Mouse (Mus musculus) midbrain, embryonic 15.5 days (tissue): ENCODE data around the gene Zc3h18. TPM values are rescaled to one million over a fixed set of nuclear protein-coding genes. Genes with fewer than 3 reads are reported as not detected.
A peak's percentile ranks its signal among the peaks of the same experiment; 100 is the strongest.

ENCODE experiments used
- ATAC-seq: fragments of 200-750 bp; cut with Nextera tagmentation; replicated peaks from 2 replicates; pipeline ENCODE4 v1.8.0; 2017; ENCODE audit warnings: moderate TSS enrichment
- H3K27ac ChIP-seq: fragments of 300-500 bp; sonication (generic); 2 replicates; pipeline ENCODE4 v1.5.1; 2015; ENCODE audit warnings: mild to moderate bottlenecking, inconsistent platforms
- H3K27me3 ChIP-seq: fragments of 300-500 bp; sonication (generic); replicated peaks from 2 replicates; pipeline ENCODE4 v1.6.1; 2015; ENCODE audit warnings: inconsistent platforms
- H3K36me3 ChIP-seq: fragments of 300-500 bp; sonication (generic); replicated peaks from 2 replicates; pipeline ENCODE4 v1.6.1; 2015; ENCODE audit warnings: inconsistent platforms
- H3K4me1 ChIP-seq: fragments of 300-500 bp; sonication (generic); 2 replicates; pipeline ENCODE4 v1.6.1; 2015; ENCODE audit warnings: inconsistent platforms
- H3K4me2 ChIP-seq: fragments of 300-500 bp; sonication (generic); 2 replicates; pipeline ENCODE4 v1.6.1; 2015; ENCODE audit warnings: inconsistent platforms, mild to moderate bottlenecking, moderate library complexity
- H3K4me3 ChIP-seq: fragments of 300-500 bp; sonication (generic); 2 replicates; pipeline ENCODE4 v1.5.1; 2015; ENCODE audit warnings: mild to moderate bottlenecking, inconsistent platforms
- H3K9ac ChIP-seq: fragments of 300-500 bp; sonication (generic); 2 replicates; pipeline ENCODE4 v1.6.1; 2015; ENCODE audit warnings: mild to moderate bottlenecking, inconsistent platforms
- H3K9me3 ChIP-seq: fragments of 300-500 bp; sonication (generic); 2 replicates; pipeline ENCODE4 v1.6.1; 2016; ENCODE audit warnings: inconsistent platforms
- WGBS: fragments of 180-500 bp; shearing (Covaris S2); methylation state at CpG from one replicate; pipeline ENCODE4 v1.1.7; 2015; ENCODE audit warnings: mixed read lengths; 5-methylcytosine and 5-hydroxymethylcytosine counted together
- polyA plus RNA-seq: library from polyadenylated mRNA; unstranded; fragments of >200 nt; fragmentation: Nextera tagmentation; extraction: Ambion mirVana; gene quantifications from 2 replicates; pipeline ENCODE4 v1.2.1, GENCODE M21; 2015

The Zc3h18 gene
- polyA plus RNA-seq, 1 experiment from 2014 or later, result 38.9 TPM

DNA sequence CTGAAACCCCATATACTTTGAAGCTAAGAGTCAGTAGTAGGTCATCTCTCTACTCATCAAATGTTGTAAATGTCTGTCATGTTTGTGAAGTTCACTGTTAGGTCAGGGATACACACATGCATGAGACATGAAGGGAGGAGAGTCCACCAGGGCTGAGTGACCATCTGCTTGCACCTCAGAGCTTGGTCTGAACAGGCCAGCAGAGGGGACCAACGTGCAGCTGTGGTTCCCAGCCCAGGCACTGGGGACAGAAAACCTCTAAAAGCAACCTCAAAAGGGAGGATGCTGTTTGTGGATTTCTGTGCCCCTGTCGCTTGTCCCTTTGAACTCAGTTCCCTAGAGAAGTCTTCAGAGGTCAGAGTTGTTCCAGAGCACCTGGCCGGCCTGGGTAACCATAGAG lies 68.8 kb downstream of the Zc3h18 start:
- Histone ChIP-seq H3K36me3 (no peaks in the 10 kb centered on the region), H3K4me1 (peaks cover 30% of the 10 kb centered on the region), H3K4me3 (peak overlapping the region; percentile 78; the same call in 1 of the 2 replicates), H3K27ac (peak overlapping the region; percentile 98; the same call in 1 of the 2 replicates), H3K4me2 (peak overlapping the region; percentile 72), H3K9me3 (no peaks in the 10 kb centered on the region), H3K27me3 (no peaks in the 10 kb centered on the region), H3K9ac (no peak overlapping the region)
- WGBS, result 69% methylated on average over 3 of the region's 3 CpGs
- ATAC-seq, result no peak

DNA sequence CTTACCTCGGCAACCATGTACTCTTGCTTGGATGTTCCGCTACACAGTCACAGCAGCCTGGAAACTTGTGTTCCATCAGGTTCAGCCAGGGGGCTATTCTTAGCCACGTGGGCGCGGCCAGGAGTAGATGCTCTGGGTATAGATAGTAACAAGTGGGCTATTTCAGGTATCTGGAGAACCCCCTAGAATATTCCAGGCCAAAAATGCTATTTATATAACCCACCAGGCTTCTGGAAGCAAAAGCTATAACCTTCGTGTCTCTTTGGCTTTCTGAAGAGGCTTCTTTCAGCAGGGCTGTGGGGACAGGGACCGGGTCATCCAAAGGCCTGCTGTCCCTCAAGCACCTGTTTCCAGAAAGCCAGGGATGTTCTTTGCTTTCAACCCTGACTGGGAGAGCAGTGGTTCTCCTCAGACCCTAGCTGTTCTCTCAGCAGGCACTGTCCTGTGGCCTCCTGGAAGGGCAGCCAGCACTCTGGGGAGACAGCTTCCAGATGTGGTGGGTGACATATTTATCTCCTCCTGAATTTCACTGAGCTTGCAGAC lies 74.8 kb downstream of the Zc3h18 start:
- no peaks in the 10 kb centered on the region for H3K9me3 ChIP-seq
- no peak for ATAC-seq
- H3K4me2 ChIP-seq, result no peak overlapping the region
- H3K27ac ChIP-seq, result no peak overlapping the region
- H3K9ac ChIP-seq, result no peak overlapping the region
- H3K4me1 ChIP-seq, result no peaks in the 10 kb centered on the region
- no peak overlapping the region for H3K4me3 ChIP-seq
- WGBS, result 83% methylated on average over 7 of the region's 7 CpGs
- H3K36me3 ChIP-seq, result no peaks in the 10 kb centered on the region
- H3K27me3 ChIP-seq, result no peaks in the 10 kb centered on the region

DNA sequence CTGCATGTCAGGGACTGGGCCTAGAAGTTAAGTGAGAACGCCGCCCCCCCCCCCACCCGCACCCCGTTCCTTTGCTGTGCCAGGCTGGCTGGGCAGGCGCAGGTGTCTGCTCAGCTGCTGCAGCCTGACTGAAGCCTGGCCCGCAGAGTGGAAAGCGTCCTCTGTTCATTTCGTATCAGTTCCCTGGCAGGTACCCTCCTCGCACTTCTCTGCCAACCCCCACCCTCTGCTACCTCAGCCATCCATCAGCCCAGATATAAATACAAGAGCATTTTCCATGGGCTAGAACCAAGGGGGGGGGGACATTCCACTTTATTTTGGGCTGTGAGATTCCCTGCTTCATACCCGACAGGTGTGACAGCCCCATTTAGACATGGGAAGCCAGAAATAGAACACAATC lies 75.7 kb downstream of the Zc3h18 start:
- Histone ChIP-seq H3K4me2 (no peak overlapping the region), H3K4me3 (no peak overlapping the region), H3K4me1 (no peaks in the 10 kb centered on the region), H3K27ac (no peak overlapping the region), H3K9me3 (no peaks in the 10 kb centered on the region), H3K9ac (no peak overlapping the region), H3K36me3 (no peaks in the 10 kb centered on the region), H3K27me3 (no peaks in the 10 kb centered on the region)
- WGBS, result 86% methylated on average over 10 of the region's 10 CpGs
- ATAC-seq, result no peak

DNA sequence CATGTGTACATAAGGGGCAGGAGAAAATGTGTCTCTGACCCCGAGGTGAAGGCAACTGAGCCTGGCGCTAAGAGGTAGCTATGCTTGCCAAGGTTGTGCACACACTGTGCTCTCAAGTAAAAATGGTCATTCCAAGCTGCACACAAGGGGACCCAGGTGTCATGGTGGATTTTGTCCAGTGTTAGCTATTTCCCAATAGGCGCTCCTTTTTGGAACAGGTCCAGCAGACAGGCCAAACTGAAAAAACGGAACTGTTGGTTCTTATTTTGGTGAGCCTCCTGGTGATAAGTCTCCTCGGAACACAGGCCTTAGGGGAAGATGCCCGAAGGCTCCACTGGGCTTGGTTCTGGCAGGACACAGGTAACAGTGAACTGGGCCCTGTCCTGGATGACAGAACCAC lies 78.0 kb downstream of the Zc3h18 start:
- Histone ChIP-seq H3K4me3 (no peak overlapping the region), H3K36me3 (no peaks in the 10 kb centered on the region), H3K9ac (no peak overlapping the region), H3K27ac (no peak overlapping the region), H3K9me3 (no peaks in the 10 kb centered on the region), H3K4me2 (no peak overlapping the region), H3K4me1 (no peaks in the 10 kb centered on the region), H3K27me3 (peaks cover 10% of the 10 kb centered on the region)
- WGBS, result 86% methylated on average over 6 of the region's 6 CpGs
- ATAC-seq, result no peak

DNA sequence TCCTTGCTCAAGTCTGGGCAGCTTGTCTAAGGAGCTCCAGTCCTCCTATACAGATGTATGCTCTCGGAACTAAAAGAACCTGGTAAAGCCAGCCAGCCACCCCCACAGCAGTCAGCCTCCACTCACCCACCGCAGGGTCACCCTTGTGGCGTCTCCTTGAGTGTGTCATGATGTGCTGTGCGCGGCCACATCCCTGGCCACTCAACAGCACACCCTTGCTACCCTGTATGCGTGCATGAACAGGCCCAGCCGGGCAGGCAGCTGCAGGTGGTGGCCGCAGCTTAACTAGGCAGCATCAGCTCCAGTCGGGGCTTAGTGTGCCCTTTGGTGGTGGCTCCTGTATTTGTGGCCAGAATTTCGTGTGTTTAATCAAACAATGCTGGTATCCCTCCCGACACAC lies 80.8 kb downstream of the Zc3h18 start:
- Histone ChIP-seq H3K4me1 (peaks cover 10% of the 10 kb centered on the region), H3K36me3 (no peaks in the 10 kb centered on the region), H3K27ac (no peak overlapping the region), H3K27me3 (peaks cover 32% of the 10 kb centered on the region), H3K9ac (no peak overlapping the region), H3K4me2 (no peak overlapping the region), H3K4me3 (no peak overlapping the region), H3K9me3 (no peaks in the 10 kb centered on the region)
- ATAC-seq, result no peak
- WGBS, result 74% methylated on average over 11 of the region's 11 CpGs

DNA sequence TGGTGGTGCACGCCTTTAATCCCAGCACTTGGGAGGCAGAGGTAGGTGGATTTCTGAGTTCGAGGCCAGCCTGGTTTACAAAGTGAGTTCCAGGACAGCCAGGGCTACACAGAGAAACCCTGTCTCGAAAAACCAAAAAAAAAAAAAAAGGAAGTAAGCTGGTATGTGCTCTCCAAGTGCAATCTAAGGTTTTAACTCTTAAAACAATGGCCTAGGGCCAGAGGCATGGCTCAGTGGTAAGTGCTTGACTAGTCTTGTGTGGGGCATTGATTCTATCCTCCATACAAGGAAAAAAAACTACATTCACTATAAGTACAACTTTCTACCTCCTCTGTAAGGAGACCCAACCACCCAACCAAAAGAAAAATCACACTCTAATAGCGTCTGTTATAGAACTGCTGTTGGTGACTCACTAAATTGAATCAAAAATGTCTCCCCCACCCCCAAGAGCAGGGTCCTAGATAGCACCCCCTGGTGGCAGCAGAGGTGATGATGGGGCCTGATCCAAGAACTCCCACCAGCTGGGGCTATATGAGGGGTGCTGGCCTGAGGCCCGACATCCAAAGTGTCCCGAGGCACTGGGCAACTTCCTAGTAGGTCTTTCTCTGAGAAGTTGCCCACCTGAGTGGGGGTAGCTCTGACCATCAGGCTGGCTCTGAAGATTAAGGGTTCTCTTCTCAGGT lies 83.0 kb downstream of the Zc3h18 start:
- Histone ChIP-seq H3K27me3 (peaks cover 38% of the 10 kb centered on the region), H3K4me3 (no peak overlapping the region), H3K4me2 (no peak overlapping the region), H3K4me1 (peaks cover 10% of the 10 kb centered on the region), H3K27ac (no peak overlapping the region), H3K9ac (no peak overlapping the region), H3K36me3 (no peaks in the 10 kb centered on the region), H3K9me3 (no peaks in the 10 kb centered on the region)
- no peak for ATAC-seq
- 56% methylated on average over 6 of the region's 6 CpGs for WGBS

DNA sequence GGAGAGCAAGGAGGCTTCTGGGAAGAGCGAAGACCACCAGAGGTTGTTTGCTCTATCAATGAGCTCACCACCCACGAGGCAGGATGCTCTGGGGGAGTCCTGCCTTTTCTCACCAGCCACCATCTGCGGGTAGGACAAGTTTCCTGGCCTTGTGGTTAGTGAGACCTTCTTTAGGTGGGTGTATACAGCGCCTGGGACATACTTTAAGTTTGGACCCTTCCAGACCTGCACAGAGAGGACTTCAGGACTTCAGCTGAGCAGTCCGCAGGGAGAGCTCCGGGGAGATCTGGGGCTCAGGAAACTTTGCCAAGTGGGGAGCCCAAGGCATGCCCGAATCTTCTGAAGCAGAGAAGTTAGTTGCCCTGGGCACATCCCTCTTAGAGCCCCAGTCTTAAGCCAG lies 83.6 kb downstream of the Zc3h18 start:
- Histone ChIP-seq H3K4me3 (peak overlapping the region; percentile 35; the same call in 1 of the 2 replicates), H3K9ac (no peak overlapping the region), H3K27me3 (peaks cover 38% of the 10 kb centered on the region), H3K36me3 (no peaks in the 10 kb centered on the region), H3K27ac (no peak overlapping the region), H3K4me2 (peak overlapping the region; percentile 73), H3K4me1 (peaks cover 10% of the 10 kb centered on the region), H3K9me3 (no peaks in the 10 kb centered on the region)
- ATAC-seq, result no peak
- WGBS, result 26% methylated on average over 7 of the region's 7 CpGs

DNA sequence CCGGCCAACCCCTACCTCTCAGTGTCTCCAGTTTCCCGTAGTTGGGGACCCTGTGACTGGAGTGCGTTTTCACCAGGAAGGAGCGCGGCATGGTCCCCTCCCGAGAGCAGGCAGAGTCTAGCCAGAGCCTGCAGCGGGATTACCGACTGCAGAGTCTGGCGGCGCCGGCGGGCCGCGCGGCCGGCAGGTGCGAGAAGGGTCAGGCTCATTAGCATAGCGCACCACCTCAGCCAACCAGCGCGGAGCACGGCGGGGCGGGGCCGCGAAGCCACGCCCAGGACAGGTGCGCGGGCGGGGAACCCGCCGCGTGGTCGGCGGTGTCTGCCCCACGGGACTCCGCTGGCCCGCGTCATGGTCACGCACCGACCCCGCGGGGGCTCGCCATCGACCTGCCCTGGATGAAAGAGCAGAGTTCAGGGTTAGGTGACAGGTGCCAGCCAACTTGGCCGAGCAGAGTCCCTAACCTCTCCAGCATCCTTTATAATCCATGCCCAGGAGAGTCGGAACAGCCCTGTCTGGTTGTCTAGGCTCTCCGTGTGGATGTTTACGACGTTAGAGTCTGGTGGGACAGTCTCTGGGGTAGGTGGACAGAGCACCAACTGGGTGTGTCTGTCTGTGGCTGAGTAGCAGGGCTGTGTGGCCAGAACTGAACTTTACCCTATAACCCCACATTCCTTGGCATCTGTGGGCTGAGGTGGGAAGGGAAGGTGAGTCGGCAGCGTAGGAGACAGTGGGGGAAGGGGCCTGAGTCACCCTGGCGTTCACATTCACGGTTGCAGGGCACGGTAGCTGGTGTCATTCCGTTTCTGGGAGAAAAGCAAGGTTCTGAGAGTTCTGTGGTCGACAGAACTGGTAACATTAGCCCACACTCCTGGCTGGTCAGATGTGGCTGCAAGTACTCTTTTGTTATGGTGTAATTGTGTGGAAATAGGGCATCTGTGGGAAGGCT lies 84.4 kb downstream of the Zc3h18 start, which contains the start of gene Snai3:
Gene Snai3, minus strand, starts transcription at position 210 of the 949 bp plus-strand sequence.
- peaks cover 38% of the 10 kb centered on the region for H3K27me3 ChIP-seq

DNA sequence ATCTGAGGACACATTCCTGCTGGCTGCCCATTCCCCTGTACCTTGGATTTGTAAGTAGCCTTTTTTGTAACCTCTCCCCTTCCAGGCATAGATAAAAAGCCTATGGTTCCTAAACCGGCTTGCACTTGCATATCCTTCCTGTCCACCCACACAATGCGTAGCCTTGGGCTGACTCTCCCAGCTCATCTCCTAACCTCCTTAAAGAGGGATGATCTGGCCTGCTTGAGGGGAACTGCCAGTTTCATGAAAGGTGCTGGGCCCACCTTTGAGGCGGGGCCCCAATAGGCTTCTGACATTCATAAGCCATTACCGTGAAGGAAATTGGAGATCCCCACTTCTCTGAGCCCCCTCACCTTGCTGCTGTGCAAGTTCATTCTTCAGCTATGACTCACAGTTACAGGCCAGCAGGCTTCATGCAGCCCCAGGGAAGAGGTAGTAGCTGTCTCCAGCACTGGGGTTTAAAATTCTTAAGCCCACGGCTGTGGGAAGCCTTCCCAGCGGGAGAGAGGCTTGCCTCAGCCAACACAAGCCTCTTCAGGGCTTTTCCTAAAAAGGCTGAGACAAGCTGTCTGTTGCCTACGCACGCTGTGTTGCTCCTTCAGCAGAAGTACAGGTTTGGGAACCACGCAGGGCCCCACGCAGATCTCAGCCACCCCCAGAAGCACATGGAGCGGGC lies 85.2 kb downstream of the Zc3h18 start:
- no peak for ATAC-seq
- H3K4me1 ChIP-seq, result peaks cover 10% of the 10 kb centered on the region
- H3K9me3 ChIP-seq, result no peaks in the 10 kb centered on the region
- peaks cover under 1% of the 10 kb centered on the region; the same call in 1 of the 2 replicates for H3K36me3 ChIP-seq
- no peak overlapping the region for H3K4me2 ChIP-seq
- WGBS, result 55% methylated on average over 11 of the region's 11 CpGs
- no peak overlapping the region for H3K27ac ChIP-seq
- no peak overlapping the region for H3K9ac ChIP-seq
- H3K4me3 ChIP-seq, result no peak overlapping the region
- H3K27me3 ChIP-seq, result peaks cover 38% of the 10 kb centered on the region

More for the DNA sequence above, 84.4 kb downstream of the Zc3h18 start, which contains the start of gene Snai3:
- Histone ChIP-seq H3K27ac (no peak within 1 kb of the TSS), H3K9ac (peak within 1 kb of the TSS; percentile 1; the same call in 1 of the 2 replicates), H3K9me3 (no peaks in the 10 kb centered on the region), H3K4me1 (peaks cover 10% of the 10 kb centered on the region), H3K4me3 (peak within 1 kb of the TSS; percentile 35), H3K36me3 (no peaks in the 10 kb centered on the region), H3K4me2 (peak within 1 kb of the TSS; percentile 73)
- WGBS, result 2% methylated on average over 56 of the region's 56 CpGs
- peak; percentile 54; the same call in 1 of the 2 replicates for ATAC-seq

DNA sequence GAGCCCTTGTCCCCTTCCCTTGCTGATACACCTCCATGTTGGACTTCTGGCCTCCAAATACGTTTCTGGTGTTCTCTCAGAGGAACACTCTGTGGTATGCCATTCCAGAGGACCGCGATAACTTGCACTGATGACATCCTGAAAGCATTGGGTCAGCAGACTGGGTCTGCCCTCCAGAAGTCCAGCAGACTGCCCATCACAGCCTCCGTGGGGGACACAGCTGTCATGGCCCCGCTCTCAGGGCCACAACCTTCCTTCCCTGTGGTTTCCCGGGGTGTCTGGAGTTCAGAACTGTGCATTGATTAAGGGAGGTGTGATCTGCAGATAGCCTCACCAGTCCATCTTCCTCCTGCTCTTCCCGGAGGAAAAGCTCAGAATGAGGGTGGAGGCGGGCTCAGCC lies 86.1 kb downstream of the Zc3h18 start:
- H3K36me3 ChIP-seq, result peaks cover 8% of the 10 kb centered on the region; the same call in 1 of the 2 replicates
- no peak overlapping the region for H3K27ac ChIP-seq
- no peak overlapping the region for H3K4me3 ChIP-seq
- peaks cover 38% of the 10 kb centered on the region for H3K27me3 ChIP-seq
- no peaks in the 10 kb centered on the region for H3K9me3 ChIP-seq
- 66% methylated on average over 8 of the region's 8 CpGs for WGBS
- no peak for ATAC-seq
- no peak overlapping the region for H3K4me2 ChIP-seq
- H3K4me1 ChIP-seq, result peaks cover 10% of the 10 kb centered on the region
- H3K9ac ChIP-seq, result no peak overlapping the region

DNA sequence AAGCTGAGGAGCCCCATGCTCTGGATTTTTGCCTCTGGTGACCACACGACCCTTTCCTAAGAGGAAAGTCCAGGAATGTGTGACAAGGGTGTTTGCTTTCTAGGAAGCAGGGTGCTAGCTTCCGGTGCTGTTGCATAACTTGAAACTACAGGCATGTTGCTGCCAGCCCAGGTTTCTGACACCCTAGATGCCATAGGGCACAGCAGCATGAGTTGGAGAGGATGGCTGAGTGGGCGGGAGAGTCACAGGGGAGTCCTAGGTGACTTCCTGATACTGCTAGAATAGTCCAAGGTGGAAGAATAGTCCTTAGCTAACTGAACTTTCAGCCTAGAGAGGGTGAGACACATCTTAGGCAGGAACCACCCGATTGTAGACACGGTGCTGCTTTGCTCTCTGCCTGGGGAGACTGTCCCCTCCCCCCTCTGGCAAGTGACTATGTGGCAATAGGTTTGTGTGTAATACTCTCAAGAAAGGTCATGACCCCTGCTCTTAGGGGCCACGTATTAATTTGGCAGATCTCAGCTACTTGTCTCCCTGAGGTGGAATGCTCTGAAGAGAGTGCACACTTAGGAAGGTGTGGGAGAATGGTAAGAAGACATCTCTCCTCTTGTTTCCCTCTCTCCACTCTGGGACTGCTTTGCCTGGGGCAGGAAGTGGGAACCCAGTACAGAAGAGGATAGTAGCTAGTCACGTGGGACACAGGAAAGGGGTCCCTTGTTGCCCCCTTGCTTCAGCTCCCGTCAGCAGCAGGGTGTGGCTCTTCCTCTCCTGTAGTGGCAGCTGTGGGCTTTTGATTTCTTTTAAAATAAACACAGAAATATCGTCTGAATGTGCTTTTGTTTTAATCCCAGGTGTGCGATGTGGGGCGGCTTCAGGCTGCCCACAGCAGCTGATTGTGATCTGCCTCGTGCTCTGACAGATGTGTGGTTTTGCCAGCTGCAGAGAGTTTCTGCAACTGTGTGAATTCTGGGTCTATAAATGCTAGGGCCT lies 87.5 kb downstream of the Zc3h18 start:
- no peak overlapping the region for H3K4me3 ChIP-seq
- ATAC-seq, result no peak
- H3K27me3 ChIP-seq, result peaks cover 32% of the 10 kb centered on the region
- 69% methylated on average over 12 of the region's 12 CpGs for WGBS
- H3K4me2 ChIP-seq, result no peak overlapping the region
- no peak overlapping the region for H3K27ac ChIP-seq
- peaks cover 14% of the 10 kb centered on the region; the same call in 1 of the 2 replicates for H3K36me3 ChIP-seq
- H3K4me1 ChIP-seq, result peaks cover 10% of the 10 kb centered on the region
- no peak overlapping the region for H3K9ac ChIP-seq
- H3K9me3 ChIP-seq, result no peaks in the 10 kb centered on the region
